ENCODE assay signal across 9 mouse cellular contexts in the genomic region with DNA sequence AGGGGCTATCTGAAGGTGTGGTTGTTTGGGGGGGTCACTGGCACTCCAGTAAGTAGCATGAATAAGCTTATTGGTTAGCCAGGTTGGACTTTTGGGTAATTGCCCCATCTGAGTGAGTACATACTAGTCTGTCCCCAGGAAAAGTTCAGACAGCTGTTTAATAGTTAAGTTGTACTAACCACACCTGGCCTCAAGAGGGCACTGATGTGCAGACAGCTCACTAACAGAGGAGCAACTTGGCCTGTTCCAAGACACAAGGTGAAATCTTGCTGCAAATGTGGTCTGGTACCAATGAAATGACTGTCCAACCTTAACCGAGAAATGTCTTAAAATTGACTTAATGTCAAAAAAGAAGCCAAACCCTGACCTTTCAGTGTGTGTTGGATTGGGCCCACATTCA. TPM values are rescaled to one million over a fixed set of nuclear protein-coding genes. Genes with fewer than 3 reads are reported as not detected.
DNase-seq lines count a peak whose midpoint lies in the region; TF ChIP-seq lines count a peak whose summit lies in the region.
"Had no signal": no experiment of that assay in that cellular context is flagged by ENCODE, and none has a peak within 500 bp of the region (broad histone marks: within the 10 kb centered on the region; RNA-seq: fewer than 3 reads in every experiment).

No protein-coding gene starts in this region.

- no peak overlapping the region for H3K27ac ChIP-seq in layer of hippocampus, adult 2 months

- H3K4me3 ChIP-seq in layer of hippocampus, adult 2 months, result no peak overlapping the region

- no peak for DNase-seq in layer of hippocampus, adult 2 months (ENCODE audit: low spot score in 2 of 2)
- DNase-seq in layer of hippocampus, postnatal 36 days, result no peak
- peak; percentile 65 for DNase-seq in ES-CJ7 (ENCODE audit: low read depth, low spot score)
- peak; percentile 55 for DNase-seq in cerebellum, adult 9-10 months
- peak; percentile 30 for DNase-seq in lung, postnatal 25 days (ENCODE audit: low spot score)
- DNase-seq in heart, adult 9 months (ENCODE audit: low spot score in 2 of 2), result no peak
- DNase-seq in right cerebral cortex, postnatal 10 days (ENCODE audit: low spot score in 2 of 2), result no peak
- no peak for DNase-seq in spleen, postnatal 14 days (ENCODE audit: low spot score in 2 of 2)

- peak; percentile 71 for TF ChIP-seq CTCF in layer of hippocampus, adult 2 months (conservative IDR thresholded peaks at IDR 0.05)

RNA-seq across cellular contexts. Expression of a gene that starts 12.4 kb away (rescaled TPM):
- total RNA-seq in layer of hippocampus, adult 2 months (2021), result under 1 TPM; 0.27 to 0.54 TPM
- under 1 TPM; 0.48 to 0.95 TPM for total RNA-seq in layer of hippocampus, postnatal 36 days (2021)
- total RNA-seq: common myeloid progenitor, adult 5-6 weeks had no signal

RNA-seq across cellular contexts. Expression of a gene that starts 17.3 kb away (rescaled TPM):
- total RNA-seq in layer of hippocampus, adult 2 months (2021), result 10 to 100 TPM; 10.7 to 13.4 TPM
- 10 to 100 TPM; 13.7 to 13.8 TPM for total RNA-seq in layer of hippocampus, postnatal 36 days (2021)

RNA-seq across cellular contexts. Expression of a gene that starts 17.5 kb away (rescaled TPM):
- 10 to 100 TPM; 49.6 to 51.6 TPM for total RNA-seq in layer of hippocampus, adult 2 months (2021)
- 10 to 100 TPM; 45.4 to 53.5 TPM for total RNA-seq in layer of hippocampus, postnatal 36 days (2021)

RNA-seq across cellular contexts. Expression of a gene that starts 53.6 kb away (rescaled TPM):
- total RNA-seq in layer of hippocampus, adult 2 months (2021), result 1 to 10 TPM; 2.9 to 3.1 TPM
- total RNA-seq in layer of hippocampus, postnatal 36 days (2021), result 1 to 10 TPM; 3.1 to 3.9 TPM
- total RNA-seq: common myeloid progenitor, adult 5-6 weeks had no signal

Comparison
In these comparisons a context has a peak if more than half of its experiments do, and no peak if none do; other contexts are left out.
1. DNase-seq: peak in ES-CJ7 (single experiment), cerebellum, adult 9-10 months (single experiment) and lung, postnatal 25 days (single experiment); none in layer of hippocampus, adult 2 months (0 of 2), layer of hippocampus, postnatal 36 days (0 of 2), heart, adult 9 months (0 of 2), right cerebral cortex, postnatal 10 days (0 of 2) and spleen, postnatal 14 days (0 of 2).